Mouse (Mus musculus) liver, embryonic 11.5 days (tissue): ENCODE measurements around the gene Gjc2. TPM values are rescaled to one million over a fixed set of nuclear protein-coding genes. Genes with fewer than 3 reads are reported as not detected.
"Not testable (repeated sequence)": the region's sequence is repeated elsewhere in the genome, so short reads cannot be mapped to it uniquely, and the experiment has no call there.

Experiments used
- ATAC-seq: fragments of 200-750 bp; cut with Nextera tagmentation; replicated peaks from 2 replicates; pipeline ENCODE4 v1.8.0; 2017; ENCODE audit warnings: moderate number of reproducible peaks, mild to moderate bottlenecking, moderate TSS enrichment, moderate library complexity; ENCODE audit not compliant: low FRiP score
- DNase-seq: peaks from one replicate; pipeline ENCODE4 v3.0.0-alpha.2; 2017; ENCODE audit warnings: low spot score
- H3K27ac ChIP-seq: fragments of 300-500 bp; sonication (generic); 2 replicates; pipeline ENCODE4 v1.5.1; 2014; ENCODE audit warnings: mild to moderate bottlenecking, low read depth, low read length, control low read depth
- H3K27me3 ChIP-seq: fragments of 300-500 bp; sonication (generic); replicated peaks from 2 replicates; pipeline ENCODE4 v1.6.1; 2014; ENCODE audit warnings: low read length, mixed read lengths; ENCODE audit not compliant: control insufficient read depth, insufficient read depth
- H3K36me3 ChIP-seq: fragments of 300-500 bp; sonication (generic); 2 replicates; pipeline ENCODE4 v1.6.1; 2014; ENCODE audit warnings: mild to moderate bottlenecking, low read length, moderate library complexity, mixed read lengths; ENCODE audit not compliant: control insufficient read depth, insufficient read depth
- H3K4me1 ChIP-seq: fragments of 300-500 bp; sonication (generic); replicated peaks from 2 replicates; pipeline ENCODE4 v1.6.1; 2014; ENCODE audit warnings: low read length, mixed read lengths; ENCODE audit not compliant: control insufficient read depth, insufficient read depth
- H3K4me2 ChIP-seq: fragments of 300-500 bp; sonication (generic); 2 replicates; pipeline ENCODE4 v1.6.1; 2014; ENCODE audit warnings: mild to moderate bottlenecking, control low read depth, moderate library complexity
- H3K4me3 ChIP-seq: fragments of 300-500 bp; sonication (generic); 2 replicates; pipeline ENCODE4 v1.5.1; 2014; ENCODE audit warnings: low read depth, low read length, control low read depth
- H3K9ac ChIP-seq: fragments of 300-500 bp; sonication (generic); 2 replicates; pipeline ENCODE4 v1.6.1; 2014; ENCODE audit warnings: low read depth, low read length, control low read depth
- H3K9me3 ChIP-seq: fragments of 300-500 bp; sonication (generic); 2 replicates; pipeline ENCODE4 v1.6.1; 2016; ENCODE audit warnings: low read length, inconsistent platforms, mixed read lengths; ENCODE audit not compliant: control insufficient read depth
- WGBS: fragments of 180-500 bp; shearing (Covaris S2); extraction: QIAGEN DNeasy Blood & Tissue Kit; methylation state at CpG from one replicate; pipeline ENCODE4 v1.1.7; 2014; 5-methylcytosine and 5-hydroxymethylcytosine counted together
- polyA plus RNA-seq: library from polyadenylated mRNA; unstranded; fragments of >200 nt; fragmentation: Nextera tagmentation; extraction: Ambion mirVana; gene quantifications from 2 replicates; pipeline ENCODE4 v1.2.1, GENCODE M21; 2014

Gene Gjc2
- polyA plus RNA-seq, 1 experiment from 2014 or later, result 0.07 TPM

GRCm38 (mm10) chr11:59224470-59224869 lies 41.5 kb upstream of the Gjc2 start:
- WGBS, result 32% methylated on average over 2 of the region's 2 CpGs

GRCm38 (mm10) chr11:59224025-59224424 lies 41.0 kb upstream of the Gjc2 start:
- ATAC-seq, result no peak

More at GRCm38 (mm10) chr11:59224470-59224869, 41.5 kb upstream of the Gjc2 start:
- Histone ChIP-seq H3K4me2 (no peak overlapping the region), H3K4me3 (no peak overlapping the region), H3K9me3 (no peaks in the 10 kb centered on the region), H3K9ac (no peak overlapping the region), H3K36me3 (peaks cover 10% of the 10 kb centered on the region), H3K27ac (no peak overlapping the region), H3K4me1 (peaks cover 66% of the 10 kb centered on the region), H3K27me3 (no peaks in the 10 kb centered on the region)
- ATAC-seq (no peak), DNase-seq (no peak)

GRCm38 (mm10) chr11:59222306-59222705 lies 39.3 kb upstream of the Gjc2 start:
- WGBS, result 84% methylated on average over 4 of the region's 4 CpGs
- Histone ChIP-seq H3K4me3 (no peak overlapping the region), H3K27ac (no peak overlapping the region; the same call in 1 of the 2 replicates), H3K36me3 (peaks cover 24% of the 10 kb centered on the region), H3K9ac (no peak overlapping the region), H3K27me3 (no peaks in the 10 kb centered on the region), H3K4me2 (no peak overlapping the region), H3K4me1 (peaks cover 69% of the 10 kb centered on the region), H3K9me3 (no peaks in the 10 kb centered on the region)
- ATAC-seq (no peak), DNase-seq (no peak)

More at GRCm38 (mm10) chr11:59224025-59224424, 41.0 kb upstream of the Gjc2 start:
- 80% methylated on average over 3 of the region's 3 CpGs for WGBS
- peaks cover 64% of the 10 kb centered on the region for H3K4me1 ChIP-seq
- DNase-seq, result no peak
- no peak overlapping the region for H3K4me3 ChIP-seq
- H3K27ac ChIP-seq, result no peak overlapping the region
- peaks cover 13% of the 10 kb centered on the region for H3K36me3 ChIP-seq
- H3K9ac ChIP-seq, result no peak overlapping the region
- no peaks in the 10 kb centered on the region for H3K9me3 ChIP-seq
- H3K4me2 ChIP-seq, result no peak overlapping the region
- H3K27me3 ChIP-seq, result no peaks in the 10 kb centered on the region

GRCm38 (mm10) chr11:59221604-59222003 lies 38.6 kb upstream of the Gjc2 start:
- peaks cover 24% of the 10 kb centered on the region for H3K36me3 ChIP-seq
- no peaks in the 10 kb centered on the region for H3K9me3 ChIP-seq
- DNase-seq (no peak), ATAC-seq (no peak)
- H3K4me3 ChIP-seq, result no peak overlapping the region
- no peak overlapping the region for H3K9ac ChIP-seq
- no peak overlapping the region for H3K4me2 ChIP-seq
- H3K27me3 ChIP-seq, result no peaks in the 10 kb centered on the region
- no peak overlapping the region for H3K27ac ChIP-seq
- H3K4me1 ChIP-seq, result peaks cover 66% of the 10 kb centered on the region

GRCm38 (mm10) chr11:59219064-59219463 lies 36.1 kb upstream of the Gjc2 start:
- no peak overlapping the region for H3K27ac ChIP-seq
- ATAC-seq (no peak), DNase-seq (no peak)
- H3K27me3 ChIP-seq, result no peaks in the 10 kb centered on the region
- H3K36me3 ChIP-seq, result peaks cover 33% of the 10 kb centered on the region
- H3K4me3 ChIP-seq, result no peak overlapping the region
- no peak overlapping the region for H3K4me2 ChIP-seq
- no peaks in the 10 kb centered on the region for H3K9me3 ChIP-seq
- peaks cover 46% of the 10 kb centered on the region for H3K4me1 ChIP-seq
- no peak overlapping the region for H3K9ac ChIP-seq

- H3K27ac ChIP-seq, result no peak overlapping the region
- no peaks in the 10 kb centered on the region for H3K9me3 ChIP-seq
- H3K4me3 ChIP-seq, result no peak overlapping the region
- peaks cover 41% of the 10 kb centered on the region for H3K4me1 ChIP-seq
- 84% methylated on average over 4 of the region's 4 CpGs for WGBS
- DNase-seq, result no peak
- H3K36me3 ChIP-seq, result peaks cover 30% of the 10 kb centered on the region
- ATAC-seq, result no peak
- no peak overlapping the region for H3K4me2 ChIP-seq
- no peaks in the 10 kb centered on the region for H3K27me3 ChIP-seq
- 0 out of 2 replicates have a peak overlapping the region, but pooled peaks have one; percentile 16 for H3K9ac ChIP-seq
These were observed 35.5 kb upstream of the Gjc2 start for GRCm38 (mm10) chr11:59218389-59218998.

- WGBS, result 62% methylated on average over 3 of the region's 3 CpGs
- H3K27ac ChIP-seq, result no peak overlapping the region
- no peak overlapping the region for H3K4me2 ChIP-seq
- H3K4me1 ChIP-seq, result peaks cover 26% of the 10 kb centered on the region
- peaks cover 39% of the 10 kb centered on the region for H3K36me3 ChIP-seq
- no peak for DNase-seq
- no peak overlapping the region for H3K9ac ChIP-seq
- no peak overlapping the region for H3K4me3 ChIP-seq
- no peaks in the 10 kb centered on the region for H3K9me3 ChIP-seq
- no peak for ATAC-seq
- H3K27me3 ChIP-seq, result no peaks in the 10 kb centered on the region
These were observed 33.9 kb upstream of the Gjc2 start for GRCm38 (mm10) chr11:59216955-59217354.

- Histone ChIP-seq H3K27me3 (no peaks in the 10 kb centered on the region), H3K4me2 (no peak overlapping the region), H3K9me3 (no peaks in the 10 kb centered on the region), H3K4me3 (no peak overlapping the region), H3K4me1 (peaks cover 31% of the 10 kb centered on the region), H3K27ac (no peak overlapping the region), H3K9ac (no peak overlapping the region), H3K36me3 (peaks cover 39% of the 10 kb centered on the region)
- DNase-seq (no peak), ATAC-seq (no peak)
- WGBS, result 90% methylated on average over 12 of the region's 12 CpGs
These were observed 30.0 kb upstream of the Gjc2 start for GRCm38 (mm10) chr11:59212892-59213494.

GRCm38 (mm10) chr11:59212320-59212719 lies 29.3 kb upstream of the Gjc2 start:
- not testable (repeated sequence) for ATAC-seq, DNase-seq, H3K9me3 ChIP-seq, H3K4me2 ChIP-seq, H3K9ac ChIP-seq, H3K27ac ChIP-seq, H3K27me3 ChIP-seq, H3K4me3 ChIP-seq
- 63% methylated on average over 12 of the region's 12 CpGs for WGBS
- Histone ChIP-seq H3K4me1 (peaks cover 29% of the 10 kb centered on the region), H3K36me3 (peaks cover 35% of the 10 kb centered on the region)
